Mouse (Mus musculus) embryonic facial prominence, embryonic 12.5 days (tissue): ENCODE results near the gene Rpusd3. TPM values are rescaled to one million over a fixed set of nuclear protein-coding genes. Genes with fewer than 3 reads are reported as not detected.

ENCODE experiments used
- ATAC-seq: fragments of 200-750 bp; cut with Nextera tagmentation; 2 replicates; pipeline ENCODE4 v1.8.0; 2017; ENCODE audit not compliant: insufficient number of reproducible peaks, insufficient read depth, low FRiP score, low TSS enrichment
- H3K27ac ChIP-seq: fragments of 300-500 bp; sonication (generic); 2 replicates; pipeline ENCODE4 v1.5.1; 2016; ENCODE audit warnings: mild to moderate bottlenecking
- H3K27me3 ChIP-seq: fragments of 300-500 bp; sonication (generic); 2 replicates; pipeline ENCODE4 v1.6.1; 2016; ENCODE audit warnings: mild to moderate bottlenecking, moderate library complexity
- H3K36me3 ChIP-seq: fragments of 300-500 bp; sonication (generic); 2 replicates; pipeline ENCODE4 v1.6.1; 2016; ENCODE audit warnings: mild to moderate bottlenecking
- H3K4me1 ChIP-seq: fragments of 300-500 bp; sonication (generic); 2 replicates; pipeline ENCODE4 v1.6.1; 2016
- H3K4me2 ChIP-seq: fragments of 300-500 bp; sonication (generic); replicated peaks from 2 replicates; pipeline ENCODE4 v1.6.1; 2016; ENCODE audit warnings: mild to moderate bottlenecking, moderate library complexity
- H3K4me3 ChIP-seq: fragments of 300-500 bp; sonication (generic); 2 replicates; pipeline ENCODE4 v1.5.1; 2016; ENCODE audit warnings: mild to moderate bottlenecking
- H3K9ac ChIP-seq: fragments of 300-500 bp; sonication (generic); 2 replicates; pipeline ENCODE4 v1.6.1; 2016; ENCODE audit warnings: mild to moderate bottlenecking, moderate library complexity
- H3K9me3 ChIP-seq: fragments of 300-500 bp; sonication (generic); 2 replicates; pipeline ENCODE4 v1.6.1; 2016; ENCODE audit warnings: mild to moderate bottlenecking, moderate library complexity
- WGBS: fragments of 180-500 bp; shearing (Covaris S2); methylation state at CpG from one replicate; pipeline ENCODE4 v1.1.7; 2016; 5-methylcytosine and 5-hydroxymethylcytosine counted together
- polyA plus RNA-seq: library from polyadenylated mRNA; unstranded; fragments of >200 nt; fragmentation: Nextera tagmentation; extraction: Ambion mirVana; gene quantifications from 2 replicates; pipeline ENCODE4 v1.2.1, GENCODE M21; 2016

Gene Rpusd3
- polyA plus RNA-seq, 1 experiment from 2014 or later, result 28.6 TPM

GRCm38 (mm10) chr6:113442442-113443090 lies 23.4 kb upstream of the Rpusd3 start, which contains the start of gene Jagn1:
Jagn1 (plus strand) TSS chr6:113442569.
- peak; percentile 86 for ATAC-seq
- Histone ChIP-seq H3K27me3 (no peaks in the 10 kb centered on the region), H3K27ac (peak within 1 kb of the TSS; percentile 69), H3K36me3 (peaks cover 14% of the 10 kb centered on the region), H3K4me3 (peak within 1 kb of the TSS; percentile 97), H3K9me3 (no peaks in the 10 kb centered on the region), H3K4me1 (peaks cover 6% of the 10 kb centered on the region; the same call in 1 of the 2 replicates), H3K9ac (peak within 1 kb of the TSS; percentile 92), H3K4me2 (peak within 1 kb of the TSS; percentile 82)
- under 1% methylated on average over 45 of the region's 45 CpGs for WGBS

- Histone ChIP-seq H3K9ac (peak overlapping the region; percentile 92; the same call in 1 of the 2 replicates), H3K27ac (peak overlapping the region; percentile 69; the same call in 1 of the 2 replicates), H3K27me3 (no peaks in the 10 kb centered on the region), H3K9me3 (no peaks in the 10 kb centered on the region), H3K4me1 (peaks cover 6% of the 10 kb centered on the region; the same call in 1 of the 2 replicates), H3K36me3 (peaks cover 9% of the 10 kb centered on the region; the same call in 1 of the 2 replicates), H3K4me3 (peak overlapping the region; percentile 97), H3K4me2 (peak overlapping the region; percentile 82)
- ATAC-seq, result no peak
- WGBS, result 43% methylated on average over 9 of the region's 9 CpGs
Measured at GRCm38 (mm10) chr6:113442087-113442441, 22.9 kb upstream of the Rpusd3 start.

- no peak overlapping the region for H3K4me3 ChIP-seq
- H3K9me3 ChIP-seq, result no peaks in the 10 kb centered on the region
- H3K27me3 ChIP-seq, result no peaks in the 10 kb centered on the region
- WGBS, result 54% methylated on average over 7 of the region's 7 CpGs
- H3K4me2 ChIP-seq, result no peak overlapping the region
- H3K27ac ChIP-seq, result no peak overlapping the region
- H3K4me1 ChIP-seq, result peaks cover 6% of the 10 kb centered on the region; the same call in 1 of the 2 replicates
- H3K36me3 ChIP-seq, result 0 out of 2 replicates have a peak, but pooled peaks cover under 1% of the 10 kb centered on the region
- no peak for ATAC-seq
- H3K9ac ChIP-seq, result no peak overlapping the region
Measured at GRCm38 (mm10) chr6:113441147-113441680, 22.1 kb upstream of the Rpusd3 start.

GRCm38 (mm10) chr6:113440686-113441085 lies 21.5 kb upstream of the Rpusd3 start:
- H3K9ac ChIP-seq, result no peak overlapping the region
- H3K9me3 ChIP-seq, result no peaks in the 10 kb centered on the region
- no peaks in the 10 kb centered on the region for H3K36me3 ChIP-seq
- no peak overlapping the region for H3K4me3 ChIP-seq
- WGBS, result 86% methylated on average over 3 of the region's 3 CpGs
- no peak for ATAC-seq
- no peak overlapping the region for H3K27ac ChIP-seq
- H3K27me3 ChIP-seq, result no peaks in the 10 kb centered on the region
- no peak overlapping the region for H3K4me2 ChIP-seq
- peaks cover 6% of the 10 kb centered on the region; the same call in 1 of the 2 replicates for H3K4me1 ChIP-seq

GRCm38 (mm10) chr6:113438721-113439430 lies 19.7 kb upstream of the Rpusd3 start:
- 62% methylated on average over 12 of the region's 12 CpGs for WGBS
- Histone ChIP-seq H3K4me1 (peaks cover 6% of the 10 kb centered on the region; the same call in 1 of the 2 replicates), H3K27me3 (no peaks in the 10 kb centered on the region), H3K4me2 (no peak overlapping the region), H3K36me3 (no peaks in the 10 kb centered on the region), H3K9ac (no peak overlapping the region), H3K27ac (no peak overlapping the region), H3K4me3 (no peak overlapping the region), H3K9me3 (no peaks in the 10 kb centered on the region)
- no peak for ATAC-seq

GRCm38 (mm10) chr6:113437135-113437534 lies 18.0 kb upstream of the Rpusd3 start:
- Histone ChIP-seq H3K4me3 (no peak overlapping the region), H3K27ac (no peak overlapping the region), H3K36me3 (no peaks in the 10 kb centered on the region), H3K27me3 (no peaks in the 10 kb centered on the region), H3K4me1 (no peaks in the 10 kb centered on the region), H3K4me2 (no peak overlapping the region), H3K9me3 (no peaks in the 10 kb centered on the region), H3K9ac (no peak overlapping the region)
- WGBS, result 79% methylated on average over 12 of the region's 12 CpGs
- ATAC-seq, result no peak

- no peak within 1 kb of the TSS for H3K4me3 ChIP-seq
- no peak within 1 kb of the TSS for H3K27ac ChIP-seq
- no peaks in the 10 kb centered on the region for H3K4me1 ChIP-seq
- H3K27me3 ChIP-seq, result no peaks in the 10 kb centered on the region
- H3K9me3 ChIP-seq, result no peaks in the 10 kb centered on the region
- H3K36me3 ChIP-seq, result no peaks in the 10 kb centered on the region
- no peak for ATAC-seq
- WGBS, result 76% methylated on average over 9 of the region's 9 CpGs
- no peak within 1 kb of the TSS for H3K4me2 ChIP-seq
- no peak within 1 kb of the TSS for H3K9ac ChIP-seq
Measured at GRCm38 (mm10) chr6:113435664-113436205, 16.6 kb upstream of the Rpusd3 start, which contains the start of gene Cidec. Cidec (minus strand) TSS chr6:113435760.

- Histone ChIP-seq H3K27ac (no peak overlapping the region), H3K4me3 (no peak overlapping the region), H3K36me3 (no peaks in the 10 kb centered on the region), H3K9ac (no peak overlapping the region), H3K9me3 (no peaks in the 10 kb centered on the region), H3K4me2 (no peak overlapping the region), H3K27me3 (no peaks in the 10 kb centered on the region), H3K4me1 (no peaks in the 10 kb centered on the region)
- 79% methylated on average over 7 of the region's 7 CpGs for WGBS
- no peak for ATAC-seq
Measured at GRCm38 (mm10) chr6:113434691-113435090, 15.6 kb upstream of the Rpusd3 start.

GRCm38 (mm10) chr6:113433661-113434060 lies 14.5 kb upstream of the Rpusd3 start:
- 83% methylated on average over 3 of the region's 3 CpGs for WGBS
- H3K4me1 ChIP-seq, result no peaks in the 10 kb centered on the region
- no peaks in the 10 kb centered on the region for H3K36me3 ChIP-seq
- no peaks in the 10 kb centered on the region for H3K27me3 ChIP-seq
- H3K27ac ChIP-seq, result no peak overlapping the region
- H3K9ac ChIP-seq, result no peak overlapping the region
- no peak for ATAC-seq
- H3K9me3 ChIP-seq, result no peaks in the 10 kb centered on the region
- no peak overlapping the region for H3K4me2 ChIP-seq
- H3K4me3 ChIP-seq, result no peak overlapping the region

- no peaks in the 10 kb centered on the region for H3K27me3 ChIP-seq
- no peaks in the 10 kb centered on the region for H3K9me3 ChIP-seq
- H3K4me1 ChIP-seq, result no peaks in the 10 kb centered on the region
- no peak overlapping the region for H3K4me2 ChIP-seq
- H3K27ac ChIP-seq, result no peak overlapping the region
- 47% methylated on average over 3 of the region's 3 CpGs for WGBS
- ATAC-seq, result no peak
- no peaks in the 10 kb centered on the region for H3K36me3 ChIP-seq
- no peak overlapping the region for H3K4me3 ChIP-seq
- H3K9ac ChIP-seq, result no peak overlapping the region
Measured at GRCm38 (mm10) chr6:113431801-113432200, 12.7 kb upstream of the Rpusd3 start.

- Histone ChIP-seq H3K4me1 (no peaks in the 10 kb centered on the region), H3K27ac (no peak overlapping the region), H3K9me3 (no peaks in the 10 kb centered on the region), H3K4me2 (no peak overlapping the region), H3K27me3 (no peaks in the 10 kb centered on the region), H3K36me3 (no peaks in the 10 kb centered on the region), H3K4me3 (no peak overlapping the region), H3K9ac (no peak overlapping the region)
- ATAC-seq, result no peak
- WGBS, result 54% methylated on average over 3 of the region's 3 CpGs
Measured at GRCm38 (mm10) chr6:113430846-113431245, 11.7 kb upstream of the Rpusd3 start.
